Mouse (Mus musculus) heart, postnatal 4 days (tissue): ENCODE measurements around the gene Tex37. TPM values are rescaled to one million over a fixed set of nuclear protein-coding genes. Genes with fewer than 3 reads are reported as not detected.

Source experiments
- DNase-seq: peaks from one replicate; pipeline ENCODE4 v3.0.0; 2021
- total RNA-seq, 2 experiments: library from RNA; stranded (reverse); gene quantifications; 2 replicates each; pipeline ENCODE4 v1.2.3; 2021

Gene Tex37
- not detected for total RNA-seq

DNA sequence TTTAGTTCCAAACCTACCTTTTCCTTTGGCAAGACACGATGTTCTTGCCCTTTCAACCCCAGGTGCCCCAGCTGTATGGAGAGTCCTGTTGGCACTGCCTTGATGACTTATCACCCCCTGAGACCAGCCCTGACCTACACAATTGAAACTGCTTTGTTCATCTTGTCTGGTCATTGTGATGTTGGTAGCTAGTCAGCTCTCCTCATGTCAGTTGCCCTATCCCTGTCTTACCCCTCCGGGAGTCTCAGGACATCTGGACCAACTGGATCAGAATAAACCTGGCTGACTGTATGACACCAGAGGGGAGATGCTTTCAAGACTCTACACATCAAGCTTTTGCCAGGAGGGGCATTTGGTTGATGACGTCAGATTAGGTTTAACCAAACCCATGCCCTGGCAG, at the start of gene Tex37:
TSS of gene Tex37 (minus strand) at position 101 of the 400 bp plus-strand sequence.
- DNase-seq: no peak

DNA sequence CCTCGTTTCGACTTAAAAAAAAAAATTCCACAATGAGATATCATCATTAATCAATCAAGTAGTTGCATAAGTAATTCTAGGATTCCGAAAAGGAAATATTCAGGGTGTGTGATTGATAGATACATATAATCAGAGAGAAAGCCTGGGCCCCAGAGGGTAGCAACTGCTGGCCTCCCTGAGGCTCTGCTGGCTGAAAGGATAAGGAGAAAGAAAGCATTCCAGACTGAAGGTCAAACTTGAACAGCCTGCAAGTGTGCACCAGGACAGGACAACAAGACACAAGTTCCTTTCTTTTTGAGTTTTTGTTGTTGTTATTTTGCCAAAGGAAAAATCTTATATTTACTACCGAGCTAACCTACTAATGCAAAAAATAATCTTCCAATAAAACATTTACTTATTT, 49.6 kb upstream of the Tex37 start:
- no peak for DNase-seq

DNA sequence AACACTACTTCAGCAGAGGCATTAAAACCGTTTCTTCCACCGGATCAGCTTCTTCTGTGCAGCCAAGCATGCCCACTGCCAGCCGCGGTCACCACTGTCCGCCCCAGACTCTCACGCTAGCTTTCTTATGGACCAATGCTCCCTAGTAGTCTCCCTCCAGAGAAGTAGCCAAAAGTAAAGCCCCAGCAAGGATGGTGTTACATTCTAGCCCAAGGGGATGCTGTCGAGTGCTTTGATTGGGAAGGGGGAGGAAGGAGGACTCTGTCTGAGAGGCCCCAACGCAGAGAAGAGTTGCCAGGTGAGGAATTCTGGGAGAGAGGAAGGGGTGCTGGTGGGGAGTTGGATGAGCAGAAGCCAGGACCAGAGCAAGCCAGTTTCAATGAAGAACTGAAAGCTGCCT, 48.7 kb upstream of the Tex37 start:
- no peak for DNase-seq

DNA sequence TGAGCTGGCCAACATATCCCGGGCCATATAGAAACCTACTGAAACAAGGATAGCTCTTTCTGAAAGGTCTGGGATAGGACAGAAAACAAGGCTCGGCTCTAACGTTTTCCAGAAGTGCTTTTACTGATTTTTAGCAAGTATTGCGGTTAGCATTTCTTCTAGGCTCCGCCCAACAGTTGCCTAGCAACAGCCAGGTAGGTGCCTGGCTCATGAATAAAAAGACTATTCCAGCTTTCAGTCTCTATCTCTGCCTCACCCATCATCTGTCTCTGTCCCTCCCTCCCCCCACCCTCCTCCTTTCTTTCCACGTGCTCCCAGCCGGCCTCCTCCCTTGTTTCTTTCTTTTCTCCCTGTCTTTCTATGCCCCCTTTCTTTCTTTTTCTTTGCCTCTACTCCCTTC, 47.0 kb upstream of the Tex37 start:
- DNase-seq: no peak

DNA sequence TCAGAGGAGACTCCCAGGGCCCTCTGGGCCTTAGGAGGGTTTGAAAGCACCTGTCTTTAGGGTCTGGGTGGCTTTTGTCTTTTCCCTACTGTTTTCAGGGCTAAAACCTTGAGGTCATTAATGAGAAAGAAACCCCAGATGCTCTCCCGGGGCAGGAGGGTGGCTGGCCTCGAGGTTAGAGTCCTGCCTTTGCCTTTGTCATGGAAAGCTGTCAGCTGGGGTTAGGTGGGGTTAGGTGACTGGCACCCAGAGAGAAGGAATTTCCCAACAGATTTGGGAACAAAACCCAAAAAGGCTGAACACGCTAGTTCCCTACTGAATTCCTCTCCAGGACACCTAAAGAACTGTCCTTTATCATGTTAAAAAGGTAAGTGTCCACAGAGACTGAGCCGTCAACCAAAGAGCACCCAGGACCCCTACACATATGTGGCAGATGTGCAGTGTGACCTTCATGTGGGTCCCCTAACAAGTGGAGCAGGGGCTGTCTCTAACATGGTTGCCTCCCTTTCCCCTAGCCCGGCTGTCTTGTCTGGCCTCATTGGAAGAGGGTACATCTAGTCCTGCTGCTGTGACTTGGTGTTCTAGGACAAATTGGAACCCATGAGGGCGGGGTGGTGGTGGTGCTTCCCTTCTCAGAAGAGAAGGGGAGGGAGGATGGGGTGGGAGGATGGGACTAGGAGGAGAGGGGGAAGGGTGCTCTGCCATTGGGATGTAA, 45.5 kb upstream of the Tex37 start:
- DNase-seq: no peak

DNA sequence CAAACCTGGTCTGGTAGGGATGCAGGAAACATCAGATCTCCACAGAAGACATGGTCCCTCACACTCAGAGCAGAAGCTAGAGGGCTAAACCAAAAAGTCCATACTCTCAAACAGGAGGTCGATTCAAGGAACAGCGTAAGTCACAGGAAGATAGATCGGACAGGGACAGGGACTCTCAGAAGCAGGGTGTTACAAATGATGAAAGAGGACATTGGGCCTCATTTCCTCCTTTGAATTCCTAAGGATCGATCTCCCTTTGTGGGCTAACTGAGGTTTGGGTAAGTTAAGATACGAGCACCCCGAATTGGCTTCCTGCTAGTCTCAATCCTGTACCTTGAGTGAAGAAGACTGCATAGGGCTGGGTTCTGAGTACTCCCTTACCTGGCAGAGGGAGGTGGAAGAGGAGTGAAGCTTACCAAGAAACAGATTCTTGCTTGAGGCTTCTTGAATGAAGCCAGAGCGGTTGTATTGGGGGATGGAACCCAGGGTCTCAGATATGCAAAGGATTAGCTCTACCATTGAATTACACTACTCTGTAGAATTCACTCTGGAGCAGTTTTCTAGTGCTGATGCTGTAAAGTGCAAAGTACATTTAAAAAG, 38.7 kb upstream of the Tex37 start:
- no peak for DNase-seq

DNA sequence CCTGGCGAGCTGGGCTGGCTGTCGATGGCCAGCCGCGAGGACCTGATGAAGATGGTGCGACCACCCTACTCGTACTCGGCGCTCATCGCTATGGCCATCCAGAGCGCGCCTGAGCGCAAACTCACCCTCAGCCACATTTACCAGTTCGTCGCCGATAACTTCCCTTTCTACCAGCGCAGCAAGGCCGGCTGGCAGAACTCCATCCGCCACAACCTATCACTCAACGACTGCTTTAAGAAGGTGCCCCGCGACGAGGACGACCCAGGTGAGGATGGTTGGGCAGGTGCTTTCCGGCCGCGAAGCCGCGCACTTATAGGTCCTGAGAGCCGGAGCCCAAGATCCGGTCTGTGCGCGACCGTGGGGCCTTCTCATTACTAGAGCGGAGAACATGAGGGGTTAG, 38.2 kb upstream of the Tex37 start:
- DNase-seq: no peak

DNA sequence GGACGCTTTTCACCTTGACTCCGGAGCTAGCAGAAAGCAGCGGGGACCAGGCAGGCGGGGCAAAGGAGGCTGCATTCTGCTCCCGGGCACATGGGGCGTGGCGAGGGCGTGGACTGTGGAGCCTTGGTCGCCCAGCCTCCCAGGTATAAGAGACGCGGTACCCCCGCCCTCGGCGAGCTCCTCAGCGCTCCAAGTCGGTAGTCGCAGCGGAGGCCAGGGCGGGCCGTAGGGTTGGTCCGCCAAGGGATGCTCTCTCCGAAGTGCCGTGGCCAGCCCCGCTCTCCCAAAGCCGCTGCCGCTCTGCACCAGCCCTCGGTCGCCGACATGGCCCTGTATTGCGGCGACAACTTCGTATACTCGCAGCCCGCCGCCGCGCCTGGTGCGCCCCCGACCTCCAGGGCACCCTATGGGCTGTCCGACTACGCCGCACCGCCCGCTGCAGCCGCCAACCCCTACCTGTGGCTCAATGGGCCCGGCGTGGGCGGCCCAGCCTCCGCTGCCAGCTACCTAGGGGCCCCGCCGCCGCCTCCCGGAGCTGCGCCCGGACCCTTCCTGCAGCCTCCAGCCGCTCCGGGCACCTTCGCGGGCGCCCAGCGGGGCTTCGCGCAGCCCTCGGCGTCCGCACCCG, 37.7 kb upstream of the Tex37 start, which contains the start of gene Foxi3:
TSS of gene Foxi3 (plus strand) at position 247 of the 628 bp plus-strand sequence.
- DNase-seq: peak; percentile 5

DNA sequence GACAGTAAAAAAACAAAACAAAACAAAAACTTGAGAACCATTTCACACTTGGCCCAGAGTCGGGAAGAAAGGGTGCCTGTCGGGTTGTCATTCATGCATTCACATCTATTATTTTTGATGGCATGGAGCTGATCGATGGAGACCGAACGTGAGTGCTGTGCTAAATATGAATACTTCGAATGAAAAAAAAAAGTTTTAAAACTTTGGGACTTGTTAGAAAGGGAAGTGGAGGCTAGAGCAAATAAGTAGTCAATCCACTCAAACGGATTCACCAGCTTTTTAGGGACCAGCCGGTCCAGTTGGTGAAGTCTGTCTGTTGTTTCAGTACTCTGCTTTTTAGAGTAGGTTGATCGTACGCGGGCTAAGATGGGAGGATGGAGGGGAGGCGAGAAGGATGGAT, 37.1 kb upstream of the Tex37 start:
- DNase-seq: no peak

DNA sequence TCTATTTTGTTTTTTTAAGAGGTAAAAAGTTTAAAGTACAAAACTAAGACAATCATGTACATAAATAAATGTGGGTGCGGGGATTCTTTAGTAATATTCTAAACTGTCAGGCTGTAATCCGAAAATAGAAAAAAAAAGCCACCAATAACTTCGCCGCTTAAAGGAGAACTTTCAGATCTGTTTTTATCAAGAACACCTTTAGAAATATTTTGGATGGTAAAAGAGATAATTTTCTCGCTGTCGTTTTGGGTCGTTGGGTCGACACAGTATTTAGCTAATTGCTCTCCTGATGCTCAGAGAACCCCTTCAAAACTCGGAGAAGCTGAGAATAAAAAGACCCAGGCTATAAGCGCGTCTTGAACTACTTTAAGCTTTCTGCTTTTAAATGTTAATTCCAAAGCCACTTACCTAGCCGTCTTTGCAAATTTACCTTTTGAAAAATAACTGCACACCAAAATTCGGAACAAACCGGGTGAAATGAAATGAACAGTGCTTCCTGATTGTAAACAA, 36.6 kb upstream of the Tex37 start:
- no peak for DNase-seq

DNA sequence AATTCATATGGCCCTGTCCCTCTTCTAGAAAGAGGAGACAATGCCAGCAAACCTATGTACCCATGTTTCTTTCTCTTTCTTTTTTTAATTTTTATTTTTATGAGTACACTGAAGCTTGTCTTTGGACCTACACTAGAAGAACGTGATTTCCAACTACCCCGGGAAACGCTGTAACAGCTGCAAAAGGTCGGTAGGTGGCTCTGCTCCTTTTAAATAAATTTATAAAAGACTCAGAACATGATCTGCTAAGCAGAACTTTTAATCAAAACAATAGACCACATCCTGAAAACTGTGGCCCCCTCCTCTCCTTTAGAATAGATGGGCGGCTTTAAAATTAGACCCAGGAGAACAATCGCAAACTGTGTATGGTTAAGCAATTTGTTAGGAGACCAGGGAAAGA, 35.3 kb upstream of the Tex37 start:
- peak; percentile 18 for DNase-seq

DNA sequence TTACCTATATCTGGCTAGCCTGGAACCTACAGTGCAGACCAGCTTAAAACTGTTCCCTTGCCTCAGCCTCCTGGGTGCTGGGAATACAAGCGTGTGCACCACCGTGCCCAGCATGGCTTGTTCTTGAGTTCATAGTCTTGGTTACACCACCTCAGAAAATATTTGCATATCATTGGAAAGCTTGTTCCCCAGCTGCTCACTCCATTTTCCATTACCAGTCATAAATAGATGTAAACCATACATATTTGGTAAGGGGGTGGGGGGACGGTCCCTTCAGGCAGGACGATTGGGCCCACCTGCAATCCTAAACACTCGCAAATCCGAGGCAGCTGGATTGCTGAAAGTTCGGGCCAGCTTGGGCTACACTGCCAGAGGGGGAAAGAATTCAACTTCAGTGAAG, 34.5 kb upstream of the Tex37 start:
- DNase-seq: no peak

DNA sequence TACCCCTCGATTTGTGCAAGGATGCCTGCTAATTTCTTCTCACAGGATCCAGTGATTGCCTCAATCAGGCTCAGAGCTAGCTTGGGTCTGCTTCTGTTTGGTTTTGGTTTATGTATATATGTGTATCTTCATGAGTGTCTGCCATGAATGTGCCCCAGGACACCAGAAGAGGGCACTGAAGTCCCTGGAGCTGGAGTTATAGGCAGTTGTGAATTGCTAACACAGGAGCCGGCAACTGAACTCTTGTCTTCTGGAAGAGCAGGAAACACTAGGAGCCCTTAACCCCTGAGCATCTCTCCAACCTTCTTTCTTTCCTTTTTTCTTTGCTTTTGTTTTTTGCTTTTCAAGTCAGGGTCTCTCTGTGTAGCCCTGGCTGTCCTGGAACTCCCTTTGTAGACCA, 13.1 kb upstream of the Tex37 start:
- no peak for DNase-seq

DNA sequence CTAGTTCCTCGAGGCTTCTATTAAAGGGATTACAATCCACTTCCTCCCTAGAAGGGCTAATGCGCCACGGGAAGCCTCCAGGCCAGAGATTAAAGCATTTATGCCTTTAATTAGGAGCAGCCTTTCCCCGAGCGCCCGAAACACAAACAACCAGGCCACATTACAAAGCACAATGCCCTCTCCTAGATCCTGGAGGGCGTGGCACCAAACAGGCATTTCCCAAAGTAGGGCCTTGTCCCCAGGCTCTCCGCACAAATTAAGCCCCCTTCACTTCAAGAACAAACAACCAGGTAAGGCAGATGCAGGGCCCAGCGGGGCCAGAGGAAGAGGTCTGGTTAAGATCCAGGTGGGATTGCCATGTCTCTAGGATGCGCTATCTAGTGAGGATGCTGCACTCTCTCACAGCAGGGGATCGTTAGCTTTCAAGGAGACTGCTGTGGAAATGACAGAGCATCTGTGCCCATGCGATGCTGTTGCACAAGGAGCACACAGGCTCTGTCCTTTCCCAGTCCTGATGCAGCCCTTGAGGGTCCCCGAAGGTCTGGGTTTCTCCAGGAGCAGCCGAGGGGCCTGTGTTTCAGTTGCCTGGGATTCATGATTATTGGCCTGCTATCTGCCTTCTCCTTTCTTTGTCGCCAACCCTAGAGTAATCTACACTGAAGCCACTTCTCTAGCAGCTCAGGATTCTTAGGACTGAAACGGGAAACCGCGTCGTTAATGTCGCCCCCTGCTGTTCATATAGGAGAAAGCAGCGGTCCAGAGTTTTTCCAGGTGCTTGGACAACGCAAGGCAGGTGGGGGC, 2.7 kb upstream of the Tex37 start:
- peak; percentile 48 for DNase-seq

DNA sequence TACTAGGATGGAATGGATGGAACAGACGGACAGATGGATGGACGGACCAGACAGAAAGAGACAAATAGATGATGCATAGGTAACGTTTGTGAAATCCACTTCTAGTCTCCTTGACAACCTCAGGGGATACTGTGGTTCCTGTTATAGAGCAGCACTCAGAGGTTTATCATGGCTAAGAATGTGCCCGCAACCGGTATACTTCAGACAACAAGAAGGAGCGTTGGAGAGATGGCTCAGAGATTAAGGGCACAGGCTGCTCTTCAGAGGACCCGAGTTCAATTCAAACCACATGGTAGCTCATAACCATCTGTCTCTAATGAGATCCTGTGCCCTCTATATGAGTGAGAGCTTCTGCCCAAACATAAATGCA, 6.3 kb downstream of the Tex37 start:
- DNase-seq: no peak

DNA sequence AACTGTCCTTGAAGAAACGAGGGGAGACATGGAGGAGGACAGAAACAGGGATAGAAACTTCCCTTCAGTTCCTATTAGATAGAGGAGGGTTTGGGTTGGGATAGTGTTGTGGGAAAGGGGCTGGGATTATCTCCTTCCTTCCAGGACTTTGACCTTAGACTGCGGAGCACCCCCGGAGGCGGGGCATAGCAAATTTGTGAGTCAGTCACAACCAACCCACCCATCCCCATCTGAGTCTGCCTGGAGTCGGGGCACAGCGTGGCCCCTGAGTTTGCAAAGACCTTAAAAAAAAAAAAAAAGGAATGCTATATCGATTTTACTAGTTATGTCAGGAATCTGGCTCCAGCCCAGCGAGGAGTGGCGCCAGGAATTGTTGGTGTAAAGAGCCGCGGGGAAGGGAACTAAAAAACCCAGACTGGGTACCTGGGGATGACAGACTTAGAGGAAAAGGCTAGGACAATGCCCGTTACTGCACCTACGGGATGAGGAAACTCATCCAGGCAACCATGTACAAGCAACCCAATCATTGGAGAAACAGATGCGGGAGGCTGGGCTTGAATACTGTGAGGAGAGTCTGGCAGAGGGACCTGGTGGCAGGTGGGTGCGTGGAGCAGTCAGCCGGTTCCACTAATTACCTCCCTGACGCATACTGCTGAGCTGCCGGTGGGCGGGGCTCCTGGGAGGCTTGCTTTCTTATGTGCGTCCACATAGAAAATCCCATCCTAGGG, 6.9 kb downstream of the Tex37 start:
- no peak for DNase-seq

DNA sequence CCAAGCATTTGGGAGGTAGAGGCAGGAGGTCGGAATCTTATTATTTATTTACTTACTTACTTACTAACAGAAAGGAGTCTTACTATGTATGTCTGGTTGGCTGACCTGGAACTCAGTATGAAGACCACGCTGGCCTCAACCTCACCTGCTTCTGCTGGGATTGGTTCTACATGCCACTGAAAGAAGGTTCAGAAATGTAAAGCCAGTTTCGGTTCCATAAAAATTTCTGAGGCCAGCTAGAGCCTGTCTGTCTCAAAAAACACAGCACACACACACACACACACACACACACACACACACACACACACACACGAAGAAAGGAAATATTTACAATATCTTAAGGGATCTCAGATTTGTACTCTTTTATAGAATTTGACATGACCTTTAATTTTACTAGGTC, 8.4 kb downstream of the Tex37 start:
- DNase-seq: no peak

DNA sequence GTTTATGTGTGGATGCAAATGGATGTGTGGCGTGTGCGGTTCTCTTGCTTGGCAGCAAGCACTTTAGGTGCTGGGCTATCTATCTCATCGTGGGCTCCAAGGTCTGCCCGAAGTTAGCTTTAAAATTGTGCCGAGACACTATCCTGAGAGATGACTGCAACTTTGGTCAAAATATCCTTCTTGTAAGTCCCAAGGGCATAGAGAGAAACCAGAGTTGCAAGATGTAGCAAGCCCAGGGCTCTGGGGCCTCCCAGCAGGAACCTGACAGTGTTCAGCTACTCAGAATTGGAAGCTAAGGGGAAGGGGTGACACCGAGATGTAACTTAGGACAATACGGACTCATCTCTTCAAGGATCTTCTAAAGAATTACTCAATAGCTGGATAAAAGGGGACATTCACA, 9.2 kb downstream of the Tex37 start:
- DNase-seq: no peak

DNA sequence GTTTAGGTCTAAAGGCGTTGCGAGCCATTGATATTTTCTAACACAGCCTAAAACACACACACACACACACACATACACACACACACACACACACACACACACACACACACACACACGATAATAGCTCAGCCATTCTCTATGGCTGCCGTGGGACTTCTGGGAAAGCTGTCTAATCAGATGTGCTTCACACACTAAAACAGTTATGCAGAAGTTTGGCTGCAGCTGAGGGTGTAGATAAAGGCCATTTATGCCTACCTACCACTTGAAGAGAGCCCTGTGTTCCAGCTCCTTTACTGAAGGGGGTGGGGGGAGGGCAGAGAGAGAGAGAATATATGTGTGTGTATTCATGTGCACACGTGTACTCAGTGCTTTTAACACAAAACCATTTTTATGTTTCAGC, 15.0 kb downstream of the Tex37 start:
- no peak for DNase-seq

DNA sequence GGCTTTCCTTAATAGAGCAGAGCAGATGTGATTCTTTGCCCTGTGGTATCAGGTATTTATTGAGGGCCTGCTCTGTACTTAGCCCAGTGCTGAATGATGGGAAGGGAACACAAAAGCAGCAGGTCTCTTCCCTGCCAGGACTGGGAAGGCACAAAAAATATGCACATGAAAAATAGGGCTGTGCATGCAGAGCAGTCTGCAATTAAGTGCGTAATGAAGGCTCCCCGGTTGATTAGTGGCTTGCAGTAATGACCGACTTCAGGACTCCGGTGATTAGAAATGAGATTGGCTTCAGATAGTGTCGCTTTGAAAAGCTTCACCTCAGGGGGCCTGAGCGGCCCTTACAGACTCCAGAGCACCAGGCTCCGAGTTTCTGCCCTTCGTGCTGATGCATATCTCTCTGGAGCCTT, 19.1 kb downstream of the Tex37 start:
- DNase-seq: no peak

DNA sequence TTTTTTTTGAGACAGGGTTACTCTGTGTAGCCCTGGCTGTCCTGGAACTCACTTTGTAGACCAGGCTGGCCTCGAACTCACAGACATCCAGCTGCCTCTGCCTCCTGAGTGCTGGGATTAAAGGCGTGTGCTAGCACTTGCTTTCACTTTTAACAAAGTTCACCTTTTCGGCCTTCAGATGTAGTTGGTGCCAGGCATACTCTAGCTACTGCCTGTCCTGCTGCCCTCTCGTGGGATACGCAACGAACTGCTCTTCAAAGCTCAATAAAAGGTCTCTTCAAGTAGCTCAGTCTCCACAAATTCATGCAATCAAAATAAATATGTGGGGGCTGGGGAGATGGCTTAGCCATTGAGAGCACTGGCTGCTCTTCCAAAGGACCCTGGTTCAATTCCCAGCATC, 20.6 kb downstream of the Tex37 start:
- no peak for DNase-seq

DNA sequence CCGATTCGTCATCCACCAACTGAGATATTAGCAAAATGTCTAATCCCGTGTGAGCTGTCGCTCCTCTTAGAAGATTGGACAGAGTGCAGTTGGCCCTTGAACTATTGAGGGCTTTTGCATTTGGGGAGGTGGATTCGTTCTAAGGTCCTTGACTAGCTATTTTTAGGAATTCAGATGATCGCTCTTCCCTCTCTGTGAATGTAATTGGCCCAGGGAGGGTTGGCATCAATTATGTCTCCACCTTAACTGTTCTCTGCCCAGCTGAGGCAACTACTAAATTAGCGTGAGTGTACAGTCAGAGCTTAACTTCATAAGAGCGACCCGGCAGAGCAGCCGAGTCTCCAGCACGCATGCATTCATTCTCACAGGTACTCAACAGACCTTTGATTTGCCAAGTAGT, 30.7 kb downstream of the Tex37 start:
- no peak for DNase-seq
